Mouse (Mus musculus) small intestine, adult 2 months (tissue): Measurements from ENCODE around the gene Rabif. TPM values are rescaled to one million over a fixed set of nuclear protein-coding genes. Genes with fewer than 3 reads are reported as not detected.
"Not testable (repeated sequence)": the region's sequence is repeated elsewhere in the genome, so short reads cannot be mapped to it uniquely, and the experiment has no call there.

ENCODE experiments used
- H3K27ac ChIP-seq: fragments of 200-500 bp; 2 replicates; pipeline ENCODE4 v1.5.1; 2012; ENCODE audit warnings: low read depth, low read length, control low read depth, inconsistent platforms; ENCODE audit not compliant: insufficient read depth
- H3K27me3 ChIP-seq: fragments of 200-500 bp; 2 replicates; pipeline ENCODE4 v1.6.1; 2012; ENCODE audit warnings: mild to moderate bottlenecking, moderate library complexity, low read length, inconsistent platforms; ENCODE audit not compliant: control insufficient read depth, insufficient read depth
- H3K36me3 ChIP-seq: fragments of 200-500 bp; 2 replicates; pipeline ENCODE4 v1.6.1; 2012; ENCODE audit warnings: mild to moderate bottlenecking, low read length, control low read depth, inconsistent platforms; ENCODE audit not compliant: control insufficient read depth, insufficient read depth
- H3K4me1 ChIP-seq: fragments of 200-500 bp; 2 replicates; pipeline ENCODE4 v1.6.1; 2012; ENCODE audit warnings: low read length, inconsistent platforms, mixed read lengths; ENCODE audit not compliant: control insufficient read depth, insufficient read depth, insufficient read length
- H3K4me3 ChIP-seq: fragments of 200-500 bp; 2 replicates; pipeline ENCODE4 v1.5.1; 2012; ENCODE audit warnings: low read depth, mild to moderate bottlenecking, control low read depth, inconsistent platforms, low read length, moderate library complexity
- CTCF ChIP-seq: fragments of 200-500 bp; IDR thresholded peaks from 2 replicates; pipeline ENCODE4 v1.5.1; 2012; ENCODE audit warnings: low read depth, mild to moderate bottlenecking, control low read depth, inconsistent platforms, low read length, moderate library complexity, mixed read lengths; ENCODE audit not compliant: insufficient replicate concordance, insufficient read length; ENCODE audit errors: extremely low read depth
- POLR2A ChIP-seq: fragments of 200-500 bp; IDR thresholded peaks from 2 replicates; pipeline ENCODE4 v1.6.1; 2012; ENCODE audit warnings: low read depth, mild to moderate bottlenecking, control low read depth, inconsistent platforms, low read length, moderate library complexity
- WGBS: fragments of 180-500 bp; shearing (Covaris S2); methylation state at CpG from one replicate; pipeline ENCODE4 v1.1.7; 2018; 5-methylcytosine and 5-hydroxymethylcytosine counted together
- polyA plus RNA-seq: library from polyadenylated mRNA; depleted of rRNA; stranded (reverse); fragments of >200 nt; gene quantifications from 2 replicates; pipeline ENCODE4 v1.2.3, GENCODE M21; 2012

Rabif gene
- polyA plus RNA-seq, 1 experiment, result 8.5 TPM

GRCm38 (mm10) chr1:134521163-134521562, 26.7 kb downstream of the Rabif start:
- TF ChIP-seq CTCF (no peak), POLR2A (no peak)
- H3K4me1 ChIP-seq, result peaks cover 27% of the 10 kb centered on the region; the same call in 1 of the 2 replicates
- no peaks in the 10 kb centered on the region for H3K36me3 ChIP-seq
- no peaks in the 10 kb centered on the region for H3K27me3 ChIP-seq
- peak overlapping the region; percentile 92 for H3K27ac ChIP-seq
- H3K4me3 ChIP-seq, result no peak overlapping the region
- 32% methylated on average over 7 of the region's 7 CpGs for WGBS

- peak overlapping the region; percentile 71 for H3K27ac ChIP-seq
- no peaks in the 10 kb centered on the region for H3K27me3 ChIP-seq
- H3K4me3 ChIP-seq, result no peak overlapping the region
- no peaks in the 10 kb centered on the region for H3K36me3 ChIP-seq
- 26% methylated on average over 2 of the region's 2 CpGs for WGBS
- peaks cover 31% of the 10 kb centered on the region; the same call in 1 of the 2 replicates for H3K4me1 ChIP-seq
- TF ChIP-seq CTCF (no peak), POLR2A (no peak)
These were observed 27.9 kb downstream of the Rabif start for GRCm38 (mm10) chr1:134522325-134522724.

DNA sequence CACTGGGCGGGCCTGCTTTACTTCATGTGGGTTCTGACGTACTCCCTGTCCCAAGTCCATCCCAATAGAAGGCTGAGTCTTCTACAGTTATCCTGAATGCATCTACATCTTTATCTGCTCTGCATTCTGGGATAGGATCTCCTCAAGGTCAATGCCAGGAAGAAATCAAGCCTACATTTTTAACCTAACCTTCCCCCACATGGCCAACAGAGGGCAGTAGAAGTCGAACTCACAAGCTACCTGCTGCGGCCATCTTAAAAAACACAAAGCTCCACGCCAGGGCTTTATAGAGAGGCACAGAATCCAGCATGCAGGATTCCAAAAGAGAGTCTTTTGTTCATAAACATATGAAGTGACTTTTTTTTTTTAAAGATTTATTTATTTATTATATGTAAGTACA, 30.0 kb downstream of the Rabif start:
- 79% methylated on average over 5 of the region's 5 CpGs for WGBS
- H3K4me3 ChIP-seq, result no peak overlapping the region

GRCm38 (mm10) chr1:134525015-134525414, 30.6 kb downstream of the Rabif start:
- no peaks in the 10 kb centered on the region for H3K36me3 ChIP-seq
- no peak overlapping the region for H3K27ac ChIP-seq
- TF ChIP-seq CTCF (no peak), POLR2A (no peak)
- H3K4me1 ChIP-seq, result peaks cover 30% of the 10 kb centered on the region; the same call in 1 of the 2 replicates
- WGBS, result 96% methylated on average over 1 of the region's 1 CpGs
- H3K4me3 ChIP-seq, result no peak overlapping the region
- no peaks in the 10 kb centered on the region for H3K27me3 ChIP-seq

More for the DNA sequence above, 30.0 kb downstream of the Rabif start:
- no peaks in the 10 kb centered on the region for H3K36me3 ChIP-seq
- H3K4me1 ChIP-seq, result peaks cover 30% of the 10 kb centered on the region; the same call in 1 of the 2 replicates
- H3K27ac ChIP-seq, result 0 out of 2 replicates have a peak overlapping the region, but pooled peaks have one; percentile 64
- no peaks in the 10 kb centered on the region for H3K27me3 ChIP-seq
- TF ChIP-seq POLR2A (no peak), CTCF (peak; percentile 34; the same call in 1 of the 2 replicates)

GRCm38 (mm10) chr1:134526752-134527151, 32.3 kb downstream of the Rabif start:
- peak overlapping the region; percentile 77 for H3K27ac ChIP-seq
- peaks cover 23% of the 10 kb centered on the region; the same call in 1 of the 2 replicates for H3K4me1 ChIP-seq
- TF ChIP-seq POLR2A (no peak), CTCF (no peak)
- 16% methylated on average over 6 of the region's 6 CpGs for WGBS
- H3K36me3 ChIP-seq, result no peaks in the 10 kb centered on the region
- no peak overlapping the region for H3K4me3 ChIP-seq
- no peaks in the 10 kb centered on the region for H3K27me3 ChIP-seq

DNA sequence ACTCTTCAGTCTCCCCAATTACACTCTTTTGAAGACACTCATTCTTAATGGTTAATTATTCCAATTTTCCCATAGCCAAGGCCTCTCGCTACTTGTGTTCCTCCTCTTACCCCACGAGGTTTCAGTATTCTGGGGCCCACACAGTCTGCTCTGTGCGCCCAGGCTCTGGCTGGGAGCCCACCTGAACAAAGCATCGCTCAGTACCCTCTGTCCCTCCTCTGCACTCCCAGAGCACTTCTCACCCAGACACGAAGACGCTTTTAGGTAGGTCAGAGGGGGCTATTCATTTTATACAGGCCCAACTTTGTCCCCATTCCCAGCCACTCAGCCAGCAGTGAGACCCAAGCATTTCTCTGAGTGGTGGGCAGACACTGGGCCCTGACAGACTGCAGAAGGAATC, 36.2 kb downstream of the Rabif start:
- TF ChIP-seq CTCF (no peak), POLR2A (no peak)
- Histone ChIP-seq H3K27ac (no peak overlapping the region), H3K27me3 (no peaks in the 10 kb centered on the region), H3K4me3 (no peak overlapping the region), H3K4me1 (peaks cover 7% of the 10 kb centered on the region; the same call in 1 of the 2 replicates), H3K36me3 (no peaks in the 10 kb centered on the region)
- WGBS, result 93% methylated on average over 6 of the region's 6 CpGs

DNA sequence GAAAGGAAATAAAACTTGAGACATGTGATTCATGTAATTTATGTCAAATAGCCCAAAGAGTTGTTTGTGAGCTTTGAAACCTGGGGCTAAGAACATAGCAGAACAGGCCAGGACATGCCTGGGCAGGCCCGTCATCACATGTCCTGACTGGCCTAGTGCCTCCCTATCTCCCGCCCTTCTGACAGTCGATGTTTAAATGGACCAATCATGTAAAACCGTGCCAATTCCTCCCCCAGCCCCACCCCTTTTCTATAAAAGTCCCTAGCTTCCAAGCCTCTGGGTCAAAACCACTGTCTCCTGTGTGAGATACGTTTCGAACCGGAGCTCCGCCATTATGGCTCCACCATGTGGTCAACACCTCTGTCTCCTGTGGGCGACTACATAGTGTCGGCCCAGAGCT, 39.3 kb downstream of the Rabif start:
- not testable (repeated sequence) for H3K4me3 ChIP-seq, H3K27ac ChIP-seq, H3K27me3 ChIP-seq, H3K36me3 ChIP-seq, H3K4me1 ChIP-seq
- WGBS, result 93% methylated on average over 10 of the region's 10 CpGs
